Mouse (Mus musculus) forebrain, embryonic 12.5 days (tissue): ENCODE results near the gene Eif3g. TPM values are rescaled to one million over a fixed set of nuclear protein-coding genes. Genes with fewer than 3 reads are reported as not detected.
A peak's percentile ranks its signal among the peaks of the same experiment; 100 is the strongest.

Experiments
- ATAC-seq: fragments of 200-750 bp; cut with Nextera tagmentation; 2 replicates; pipeline ENCODE4 v1.8.0; 2017; ENCODE audit warnings: moderate TSS enrichment; ENCODE audit not compliant: low FRiP score
- H3K27ac ChIP-seq: fragments of 300-500 bp; sonication (generic); 2 replicates; pipeline ENCODE4 v1.5.1; 2016; ENCODE audit warnings: mild to moderate bottlenecking
- H3K27me3 ChIP-seq: fragments of 300-500 bp; sonication (generic); 2 replicates; pipeline ENCODE4 v1.6.1; 2016; ENCODE audit warnings: mild to moderate bottlenecking
- H3K36me3 ChIP-seq: fragments of 300-500 bp; sonication (generic); replicated peaks from 2 replicates; pipeline ENCODE4 v1.6.1; 2016; ENCODE audit warnings: mild to moderate bottlenecking
- H3K4me1 ChIP-seq: fragments of 300-500 bp; sonication (generic); 2 replicates; pipeline ENCODE4 v1.6.1; 2016
- H3K4me2 ChIP-seq: fragments of 300-500 bp; sonication (generic); 2 replicates; pipeline ENCODE4 v1.6.1; 2016; ENCODE audit warnings: mild to moderate bottlenecking, moderate library complexity
- H3K4me3 ChIP-seq: fragments of 300-500 bp; sonication (generic); replicated peaks from 2 replicates; pipeline ENCODE4 v1.5.1; 2016; ENCODE audit warnings: mild to moderate bottlenecking
- H3K9ac ChIP-seq: fragments of 300-500 bp; sonication (generic); 2 replicates; pipeline ENCODE4 v1.6.1; 2016; ENCODE audit warnings: mild to moderate bottlenecking
- H3K9me3 ChIP-seq: fragments of 300-500 bp; sonication (generic); 2 replicates; pipeline ENCODE4 v1.6.1; 2016
- WGBS: fragments of 180-500 bp; shearing (Covaris S2); methylation state at CpG from one replicate; pipeline ENCODE4 v1.1.7; 2016; 5-methylcytosine and 5-hydroxymethylcytosine counted together
- microRNA-seq: library from miRNA; unstranded; fragments of <30 nt; microRNA quantifications from one replicate; pipeline ENCODE4, GENCODE M21; 2017
- polyA plus RNA-seq: library from polyadenylated mRNA; unstranded; fragments of >200 nt; fragmentation: Nextera tagmentation; extraction: Ambion mirVana; gene quantifications from 2 replicates; pipeline ENCODE4 v1.2.1, GENCODE M21; 2016

Eif3g gene
- polyA plus RNA-seq, 1 experiment from 2014 or later = 319 TPM

- no peaks in the 10 kb centered on the region for H3K36me3 ChIP-seq
- H3K9me3 ChIP-seq = no peaks in the 10 kb centered on the region
- H3K4me1 ChIP-seq = 0 out of 2 replicates have a peak, but pooled peaks cover 8% of the 10 kb centered on the region
- no peak overlapping the region for H3K9ac ChIP-seq
- H3K4me2 ChIP-seq = peak overlapping the region; percentile 35
- no peak for ATAC-seq
- H3K27ac ChIP-seq = no peak overlapping the region
- 10% methylated on average over 19 of the region's 19 CpGs for WGBS
- peaks cover 72% of the 10 kb centered on the region for H3K27me3 ChIP-seq
- peak overlapping the region; percentile 28 for H3K4me3 ChIP-seq
These were observed 29.2 kb downstream of the Eif3g start for GRCm38 (mm10) chr9:20869246-20869645.

- WGBS = 9% methylated on average over 53 of the region's 53 CpGs
- Histone ChIP-seq H3K27me3 (peaks cover 72% of the 10 kb centered on the region), H3K9me3 (no peaks in the 10 kb centered on the region), H3K9ac (no peak within 1 kb of the TSS), H3K4me2 (peak within 1 kb of the TSS; percentile 35), H3K36me3 (no peaks in the 10 kb centered on the region), H3K4me1 (0 out of 2 replicates have a peak, but pooled peaks cover 8% of the 10 kb centered on the region), H3K4me3 (peak within 1 kb of the TSS; percentile 28), H3K27ac (no peak within 1 kb of the TSS)
- no peak for ATAC-seq
These were observed 29.9 kb downstream of the Eif3g start, which contains the start of gene A230050P20Rik for GRCm38 (mm10) chr9:20868448-20869001. A230050P20Rik (plus strand) TSS chr9:20868642.

GRCm38 (mm10) chr9:20866879-20867278 lies 31.5 kb downstream of the Eif3g start:
- no peaks in the 10 kb centered on the region for H3K9me3 ChIP-seq
- no peak overlapping the region for H3K4me2 ChIP-seq

GRCm38 (mm10) chr9:20862225-20862624 lies 36.2 kb downstream of the Eif3g start:
- no peaks in the 10 kb centered on the region for H3K36me3 ChIP-seq
- no peaks in the 10 kb centered on the region for H3K4me1 ChIP-seq
- H3K4me3 ChIP-seq = no peak overlapping the region
- H3K27me3 ChIP-seq = peaks cover 42% of the 10 kb centered on the region
- WGBS = 59% methylated on average over 4 of the region's 4 CpGs
- H3K9me3 ChIP-seq = no peaks in the 10 kb centered on the region
- H3K9ac ChIP-seq = no peak overlapping the region
- ATAC-seq = no peak
- H3K4me2 ChIP-seq = no peak overlapping the region
- no peak overlapping the region for H3K27ac ChIP-seq

More at GRCm38 (mm10) chr9:20866879-20867278, 31.5 kb downstream of the Eif3g start:
- H3K27me3 ChIP-seq = peaks cover 70% of the 10 kb centered on the region
- 68% methylated on average over 3 of the region's 3 CpGs for WGBS
- no peak for ATAC-seq
- H3K36me3 ChIP-seq = no peaks in the 10 kb centered on the region
- no peak overlapping the region for H3K27ac ChIP-seq
- H3K4me1 ChIP-seq = 0 out of 2 replicates have a peak, but pooled peaks cover 8% of the 10 kb centered on the region
- no peak overlapping the region for H3K4me3 ChIP-seq
- H3K9ac ChIP-seq = no peak overlapping the region

- Histone ChIP-seq H3K27me3 (peaks cover 38% of the 10 kb centered on the region), H3K36me3 (no peaks in the 10 kb centered on the region), H3K27ac (no peak overlapping the region), H3K4me2 (no peak overlapping the region), H3K9ac (no peak overlapping the region), H3K4me1 (no peaks in the 10 kb centered on the region), H3K9me3 (no peaks in the 10 kb centered on the region), H3K4me3 (no peak overlapping the region)
- no peak for ATAC-seq
- WGBS = 8% methylated on average over 4 of the region's 4 CpGs
These were observed 36.6 kb downstream of the Eif3g start for GRCm38 (mm10) chr9:20861821-20862220.

GRCm38 (mm10) chr9:20859926-20860325 lies 38.5 kb downstream of the Eif3g start:
- H3K27me3 ChIP-seq = peaks cover 23% of the 10 kb centered on the region; the same call in 1 of the 2 replicates
- ATAC-seq = no peak

DNA sequence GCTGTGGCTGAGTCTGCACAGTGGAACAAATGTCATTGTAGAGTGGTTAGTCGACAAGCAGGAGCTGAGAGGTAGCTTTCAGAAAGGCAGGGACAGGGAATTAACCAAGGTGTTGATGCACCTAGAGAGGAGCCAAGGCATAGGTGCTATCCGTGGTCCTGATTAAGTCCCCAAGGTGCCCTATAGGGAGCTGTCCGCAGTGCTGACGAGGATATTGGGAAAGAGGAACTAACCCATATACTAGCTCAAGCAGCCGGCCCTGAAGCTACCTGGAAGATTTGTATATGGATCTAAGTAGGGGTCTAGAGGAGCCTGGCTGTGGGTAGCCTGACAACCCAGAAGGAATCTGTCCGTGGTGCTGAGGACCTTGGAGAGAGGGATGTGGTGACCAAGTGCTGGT lies 41.3 kb downstream of the Eif3g start:
- peaks cover 18% of the 10 kb centered on the region; the same call in 1 of the 2 replicates for H3K27me3 ChIP-seq
- 14% methylated on average over 6 of the region's 6 CpGs for WGBS
- no peak for ATAC-seq
- H3K4me3 ChIP-seq = no peak overlapping the region
- no peak overlapping the region for H3K27ac ChIP-seq
- H3K4me2 ChIP-seq = no peak overlapping the region
- no peaks in the 10 kb centered on the region for H3K4me1 ChIP-seq
- no peaks in the 10 kb centered on the region for H3K9me3 ChIP-seq
- no peak overlapping the region for H3K9ac ChIP-seq
- no peaks in the 10 kb centered on the region for H3K36me3 ChIP-seq

More at GRCm38 (mm10) chr9:20859926-20860325, 38.5 kb downstream of the Eif3g start:
- no peak overlapping the region for H3K27ac ChIP-seq
- no peak overlapping the region for H3K4me3 ChIP-seq
- H3K4me2 ChIP-seq = no peak overlapping the region
- H3K9ac ChIP-seq = no peak overlapping the region
- H3K4me1 ChIP-seq = no peaks in the 10 kb centered on the region
- WGBS = 60% methylated on average over 6 of the region's 6 CpGs
- no peaks in the 10 kb centered on the region for H3K9me3 ChIP-seq
- H3K36me3 ChIP-seq = no peaks in the 10 kb centered on the region

- WGBS = 91% methylated on average over 2 of the region's 2 CpGs
- H3K4me3 ChIP-seq = no peak overlapping the region
- no peak overlapping the region for H3K9ac ChIP-seq
- no peak overlapping the region for H3K27ac ChIP-seq
- no peaks in the 10 kb centered on the region for H3K4me1 ChIP-seq
- H3K4me2 ChIP-seq = no peak overlapping the region
- no peak for ATAC-seq
- no peaks in the 10 kb centered on the region for H3K9me3 ChIP-seq
- H3K36me3 ChIP-seq = no peaks in the 10 kb centered on the region
- H3K27me3 ChIP-seq = peaks cover 3% of the 10 kb centered on the region; the same call in 1 of the 2 replicates
These were observed 48.2 kb downstream of the Eif3g start for GRCm38 (mm10) chr9:20850179-20850578.

Small RNAs within 50 kb of the gene (microRNA-seq; reads per million reads assigned to microRNA genes)
- gene Mir7081 = 2.2 reads per million

Other genes starting within 250 kb of the Eif3g start
- gene Pin1, start 246.5 kb downstream of the Eif3g start, polyA plus RNA-seq = 53.9 and 56.2 TPM in 2 replicates
- 35.2 and 36.4 TPM in 2 replicates for gene Olfm2, start 152.3 kb downstream of the Eif3g start, polyA plus RNA-seq
- 0.29 and 0.55 TPM in 2 replicates for gene Col5a3, start 83.6 kb downstream of the Eif3g start, polyA plus RNA-seq
- gene Rdh8, start 80.1 kb downstream of the Eif3g start, polyA plus RNA-seq = not detected in 2 replicates
- gene A230050P20Rik, start 30.0 kb downstream of the Eif3g start, polyA plus RNA-seq = 1.4 and 1.5 TPM in 2 replicates
- 6.0 and 6.2 TPM in 2 replicates for gene Angptl6, start 18.9 kb downstream of the Eif3g start, polyA plus RNA-seq
- gene Ppan, start 10.4 kb downstream of the Eif3g start, polyA plus RNA-seq = 63.2 and 66.9 TPM in 2 replicates
- gene Dnmt1, start 61.3 kb upstream of the Eif3g start, polyA plus RNA-seq = 134 and 153 TPM in 2 replicates
- 13.1 and 16.5 TPM in 2 replicates for gene S1pr2, start 78.2 kb upstream of the Eif3g start, polyA plus RNA-seq
- gene Mrpl4, start 104.1 kb upstream of the Eif3g start, polyA plus RNA-seq = 110 and 111 TPM in 2 replicates
- gene Icam1, start 117.4 kb upstream of the Eif3g start, polyA plus RNA-seq = 3.7 and 3.8 TPM in 2 replicates
- 1.5 and 1.9 TPM in 2 replicates for gene Icam4, start 130.8 kb upstream of the Eif3g start, polyA plus RNA-seq
- gene Icam5, start 133.4 kb upstream of the Eif3g start, polyA plus RNA-seq = 0.13 TPM in 2 replicates
- gene Zglp1, start 168.5 kb upstream of the Eif3g start, polyA plus RNA-seq = 0.79 and 2.7 TPM in 2 replicates
- 0.51 and 2.2 TPM in 2 replicates for gene Gm49373, start 174.5 kb upstream of the Eif3g start, polyA plus RNA-seq
- gene Fdx1l, start 175.0 kb upstream of the Eif3g start, polyA plus RNA-seq = 37.6 and 42.6 TPM in 2 replicates
- 2.0 and 2.8 TPM in 2 replicates for gene Gm38431, start 193.4 kb upstream of the Eif3g start, polyA plus RNA-seq
- 74.2 and 82.7 TPM in 2 replicates for gene Raver1, start 193.4 kb upstream of the Eif3g start, polyA plus RNA-seq
- 12.8 TPM in 2 replicates for gene Tyk2, start 232.6 kb upstream of the Eif3g start, polyA plus RNA-seq